ENCODE assay signal across 11 mouse cellular contexts in the genomic region with DNA sequence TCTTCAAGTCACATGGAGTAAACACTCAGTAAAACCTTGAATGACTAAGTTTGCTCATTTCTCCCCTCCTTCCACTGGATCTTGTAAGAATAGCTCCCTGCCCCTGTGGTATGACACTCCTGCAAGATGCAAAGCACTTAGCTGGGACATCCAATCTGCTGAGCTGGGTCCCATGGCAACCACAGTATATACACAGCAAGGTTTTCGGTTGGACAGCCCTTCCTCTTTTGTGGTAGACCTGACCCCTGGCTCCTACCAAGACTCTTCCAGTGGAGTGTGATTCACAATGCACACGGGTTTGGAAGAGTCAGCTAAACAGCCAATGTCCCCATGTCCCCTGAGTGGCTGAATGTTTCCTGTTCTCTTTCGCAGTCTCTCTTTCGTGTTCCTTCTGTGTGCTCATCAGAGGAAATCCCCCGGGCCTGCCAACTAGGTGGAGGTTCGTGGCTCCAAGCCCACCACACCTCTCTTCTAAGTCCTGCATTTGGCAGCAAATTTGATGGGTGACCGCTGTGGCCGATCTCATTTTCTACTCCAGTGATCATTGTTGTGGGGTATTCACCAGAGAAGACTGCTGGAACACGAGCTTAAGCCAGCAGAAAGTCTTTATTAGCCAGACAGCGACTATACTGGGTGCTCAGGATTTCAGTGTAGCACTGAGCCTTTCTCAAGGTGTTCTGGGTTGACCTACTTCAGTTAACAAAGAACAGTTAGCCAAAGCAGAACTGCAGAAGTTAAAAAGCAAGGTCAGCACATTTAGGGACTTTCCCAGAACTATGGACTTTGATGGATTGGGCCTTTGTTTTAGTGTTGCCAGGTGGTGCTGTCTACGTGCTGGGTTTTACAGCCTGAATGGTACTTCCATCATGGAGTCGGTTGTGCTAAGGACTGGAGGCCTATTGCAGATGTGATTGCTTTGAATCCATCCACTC. TPM values are rescaled to one million over a fixed set of nuclear protein-coding genes. Genes with fewer than 3 reads are reported as not detected.
DNase-seq lines count a peak whose midpoint lies in the region; ATAC-seq and TF ChIP-seq lines count a peak whose summit lies in the region.
"Had no signal": no experiment of that assay in that cellular context is flagged by ENCODE, and none has a peak within 500 bp of the region (broad histone marks: within the 10 kb centered on the region; RNA-seq: fewer than 3 reads in every experiment).

No protein-coding gene starts in this region.

- H3K9me3 ChIP-seq in hindbrain, postnatal 0 days (ENCODE audit: low read length), result no peaks in the 10 kb centered on the region

- no peak overlapping the region for H3K4me3 ChIP-seq in hindbrain, postnatal 0 days (ENCODE audit: low read length)
- no peak overlapping the region for H3K4me3 ChIP-seq in layer of hippocampus, adult 2 months

- H3K4me1 ChIP-seq in hindbrain, postnatal 0 days (ENCODE audit: insufficient read depth, low read length), result 0 out of 2 replicates have a peak, but pooled peaks cover 3% of the 10 kb centered on the region

- intact Hi-C loops in left cerebral cortex, postnatal 4 days (cut with DNase I), result no loop called here

- no peaks in the 10 kb centered on the region for H3K27me3 ChIP-seq in hindbrain, postnatal 0 days (ENCODE audit: insufficient read depth, low read length)

- H3K9ac ChIP-seq in hindbrain, postnatal 0 days (replicated peaks; ENCODE audit: low read length), result no peak overlapping the region

- H3K4me2 ChIP-seq in hindbrain, postnatal 0 days (ENCODE audit: low read depth, low read length), result no peak overlapping the region

- peak; percentile 76 for ATAC-seq in hindbrain, postnatal 0 days
- ATAC-seq in monocyte, adult 5-6 weeks (replicated peaks; ENCODE audit: insufficient number of reproducible peaks, low FRiP score, low TSS enrichment, poor library complexity, severe bottlenecking), result peak; percentile 73
- ATAC-seq: midbrain, embryonic 16.5 days had no signal

- 0 out of 2 replicates have a peak overlapping the region, but pooled peaks have one; percentile 32 for H3K27ac ChIP-seq in hindbrain, postnatal 0 days
- no peak overlapping the region for H3K27ac ChIP-seq in layer of hippocampus, adult 2 months

- no peaks in the 10 kb centered on the region for H3K36me3 ChIP-seq in hindbrain, postnatal 0 days (ENCODE audit: insufficient read depth, low read length)

- WGBS in hindbrain, postnatal 0 days, result 34% methylated on average over 12 of the region's 12 CpGs

- DNase-seq in left cerebral cortex, postnatal 4 days, result peak; percentile 63
- no peak for DNase-seq in left cerebral cortex, adult 11 months (ENCODE audit: low spot score)
- DNase-seq in NIH3T3 (ENCODE audit: low read depth), result peak; percentile 16
- DNase-seq in hindbrain, postnatal 0 days (ENCODE audit: low spot score), result peak; percentile 75
- DNase-seq in gastrocnemius, adult 8-10 months (ENCODE audit: low spot score in 2 of 2), result no peak
- DNase-seq in layer of hippocampus, adult 2 months (ENCODE audit: low spot score in 2 of 2), result no peak
- DNase-seq in left cerebral cortex, adult 9 months (ENCODE audit: low spot score in 2 of 2), result no peak
- DNase-seq: cerebellum, adult 8-10 months; spleen, adult 18-20 months had no signal

- TF ChIP-seq CTCF in hindbrain, postnatal 0 days (IDR thresholded peaks at IDR 0.05; ENCODE audit: low read depth), result no peak
- TF ChIP-seq CTCF in layer of hippocampus, adult 2 months (conservative IDR thresholded peaks at IDR 0.05), result no peak

RNA-seq across cellular contexts. Expression of a gene that starts 29.8 kb away (rescaled TPM):
- total RNA-seq in left cerebral cortex, postnatal 4 days (2021), result under 1 TPM; 0.81 to 0.84 TPM
- total RNA-seq in hindbrain, postnatal 0 days (2014; rRNA removed), result 11.4 and 17.2 TPM in 2 replicates
- polyA plus RNA-seq in hindbrain, postnatal 0 days (2015; fragmentation: Nextera tagmentation; extraction: Ambion mirVana), result 2.2 and 2.8 TPM in 2 replicates
- total RNA-seq in monocyte, adult 5-6 weeks (2017), result 0.39 to 9.2 TPM (median 6.3 TPM) in 3 replicates
- 1 to 10 TPM; 5.3 to 7.6 (median 5.9) TPM for total RNA-seq in gastrocnemius, adult 8-10 months (2022)
- 1 to 10 TPM; 2.0 to 2.5 TPM for total RNA-seq in layer of hippocampus, adult 2 months (2021)

Comparison
In these comparisons a context has a peak if more than half of its experiments do, and no peak if none do; other contexts are left out.
1. DNase-seq: peak in left cerebral cortex, postnatal 4 days (single experiment), NIH3T3 (single experiment) and hindbrain, postnatal 0 days (single experiment); none in left cerebral cortex, adult 11 months (single experiment), gastrocnemius, adult 8-10 months (0 of 2), layer of hippocampus, adult 2 months (0 of 2) and left cerebral cortex, adult 9 months (0 of 2).